Mouse (Mus musculus): ENCODE measurements around the gene Necab3. TPM values are rescaled to one million over a fixed set of nuclear protein-coding genes. Genes with fewer than 3 reads are reported as not detected.

Necab3 gene
- polyA plus RNA-seq, 1 experiment from 2014 or later: 0.10 TPM

DNA sequence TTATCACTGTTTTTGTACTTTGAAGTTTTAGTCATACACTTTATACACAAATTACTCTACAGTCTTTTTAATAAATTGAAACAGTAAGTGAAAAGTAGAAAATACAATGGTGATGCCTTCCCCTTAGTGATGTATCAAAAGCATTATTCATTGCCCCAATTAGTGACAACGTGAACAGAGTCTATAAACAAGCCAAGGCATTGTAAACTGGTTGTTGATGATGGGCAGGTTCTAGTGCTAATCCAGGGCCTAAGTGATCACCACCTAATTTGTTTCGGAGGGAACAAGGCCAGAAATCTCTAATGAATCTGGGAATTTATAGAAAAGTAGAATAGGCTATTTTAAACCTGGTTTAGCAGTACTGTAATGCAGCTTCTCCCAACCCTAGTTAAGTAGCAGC lies 51.6 kb downstream of the Necab3 start:
- H3K27ac ChIP-seq: no peak overlapping the region
- WGBS (ENCODE audit: missing documents): 100% methylated on average over 2 of the region's 2 CpGs
- no peaks in the 10 kb centered on the region for H3K79me2 ChIP-seq (ENCODE audit: inconsistent target)
- no peak overlapping the region for H3K4me3 ChIP-seq (ENCODE audit: inconsistent target)
- peaks cover 29% of the 10 kb centered on the region; the same call in 1 of the 2 replicates for H3K36me3 ChIP-seq (ENCODE audit: inconsistent target)

DNA sequence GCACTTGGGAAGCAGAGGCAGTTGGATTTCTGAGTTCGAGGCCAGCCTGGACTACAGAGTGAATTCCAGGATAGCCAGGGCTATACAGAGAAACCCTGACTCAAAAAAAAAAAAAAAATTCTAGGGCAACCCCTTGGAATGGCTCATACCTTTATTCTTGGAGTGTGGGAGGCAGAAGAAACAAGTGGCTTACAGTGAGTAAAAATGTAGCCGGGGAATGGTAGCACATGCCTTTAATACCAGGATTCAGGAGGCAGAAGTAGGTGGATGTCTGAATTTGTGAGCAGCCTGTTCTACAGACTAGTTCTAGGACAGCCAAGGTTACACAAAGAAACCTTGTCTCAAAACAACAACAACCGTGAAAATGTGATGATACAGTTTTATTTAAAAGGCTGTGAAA lies 57.9 kb downstream of the Necab3 start:
- 97% methylated on average over 3 of the region's 3 CpGs for WGBS (ENCODE audit: missing documents)
- H3K36me3 ChIP-seq (ENCODE audit: inconsistent target): peaks cover 6% of the 10 kb centered on the region; the same call in 1 of the 2 replicates
- H3K79me2 ChIP-seq (ENCODE audit: inconsistent target): peaks cover 8% of the 10 kb centered on the region; the same call in 1 of the 2 replicates
- H3K27ac ChIP-seq: no peak overlapping the region
- no peak overlapping the region for H3K4me3 ChIP-seq (ENCODE audit: inconsistent target)

DNA sequence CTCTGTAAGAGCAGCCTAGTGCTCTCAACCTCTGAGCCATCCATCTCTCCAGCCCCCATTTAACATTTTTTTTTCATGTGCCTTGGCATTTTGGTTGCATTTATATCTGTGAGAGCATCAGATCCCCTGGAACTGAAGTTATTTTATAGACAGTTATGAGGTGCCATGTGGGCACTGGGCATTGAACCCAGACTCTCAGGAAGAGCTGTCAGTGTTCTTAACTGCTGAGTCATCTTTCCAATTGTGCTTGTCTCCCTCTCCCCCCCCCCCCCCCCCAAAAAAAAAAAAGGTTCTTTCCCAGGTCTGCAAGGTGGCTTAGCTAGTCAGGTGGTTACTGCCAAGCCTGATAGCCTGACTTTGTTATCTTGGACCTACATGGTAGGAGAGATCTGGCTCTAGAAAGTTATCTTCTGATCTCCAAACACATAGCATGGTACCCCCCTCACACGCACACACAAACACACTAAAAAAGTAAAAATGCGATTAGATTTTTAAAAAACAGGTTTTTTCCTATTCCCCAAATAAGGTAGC lies 58.9 kb downstream of the Necab3 start:
- Histone ChIP-seq H3K36me3 (ENCODE audit: inconsistent target) (0 out of 2 replicates have a peak, but pooled peaks cover under 1% of the 10 kb centered on the region), H3K27ac (no peak overlapping the region), H3K4me3 (ENCODE audit: inconsistent target) (no peak overlapping the region), H3K79me2 (ENCODE audit: inconsistent target) (peaks cover 13% of the 10 kb centered on the region; the same call in 1 of the 2 replicates)
- WGBS (ENCODE audit: missing documents): 86% methylated on average over 2 of the region's 2 CpGs

DNA sequence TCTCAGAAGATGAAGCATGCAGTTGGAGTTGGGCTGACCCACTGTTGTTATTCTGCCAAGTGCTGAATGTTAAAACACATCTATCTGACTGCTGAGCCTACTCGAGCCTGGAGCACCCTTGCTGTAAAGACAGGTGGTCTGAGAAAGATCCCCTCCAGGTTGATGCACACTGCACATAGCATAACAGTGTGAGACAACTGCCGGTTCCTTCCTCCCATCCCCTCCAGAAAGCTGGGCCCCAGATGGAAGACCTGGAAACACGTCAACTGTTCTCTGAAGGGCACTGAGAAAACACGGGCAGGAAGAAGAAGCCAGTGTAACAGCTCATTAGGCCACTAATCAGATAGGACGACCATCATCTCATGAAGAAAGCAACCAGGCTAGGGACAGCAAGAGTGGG lies 60.1 kb downstream of the Necab3 start:
- Histone ChIP-seq H3K27ac (no peak overlapping the region), H3K36me3 (ENCODE audit: inconsistent target) (no peaks in the 10 kb centered on the region), H3K79me2 (ENCODE audit: inconsistent target) (peaks cover 15% of the 10 kb centered on the region; the same call in 1 of the 2 replicates), H3K4me3 (ENCODE audit: inconsistent target) (no peak overlapping the region)
- WGBS (ENCODE audit: missing documents): 86% methylated on average over 5 of the region's 5 CpGs

DNA sequence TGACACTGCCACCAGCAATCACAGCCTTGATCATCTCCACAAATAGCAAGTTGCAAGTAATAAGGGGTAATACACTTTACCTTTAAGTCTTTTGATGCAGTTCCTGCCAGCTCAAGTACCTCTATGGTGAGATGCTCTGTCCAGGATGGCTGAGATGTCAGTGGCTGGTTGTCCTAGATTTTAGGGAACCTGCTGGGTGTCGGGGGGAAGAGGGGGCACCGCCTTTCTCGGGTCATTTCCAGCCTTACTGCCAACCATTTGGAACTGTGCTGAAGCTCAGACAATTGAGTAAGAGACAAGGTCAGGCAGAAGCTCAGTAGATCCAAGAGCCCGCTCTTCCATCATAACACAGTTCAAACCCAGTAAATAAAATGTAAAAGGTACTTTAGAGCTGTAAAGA lies 63.7 kb downstream of the Necab3 start:
- Histone ChIP-seq H3K4me3 (ENCODE audit: inconsistent target) (no peak overlapping the region), H3K79me2 (ENCODE audit: inconsistent target) (peaks cover 32% of the 10 kb centered on the region; the same call in 1 of the 2 replicates), H3K36me3 (ENCODE audit: inconsistent target) (no peaks in the 10 kb centered on the region), H3K27ac (no peak overlapping the region)
- 90% methylated on average over 4 of the region's 4 CpGs for whole genome bisulfite sequencing (ENCODE audit: missing documents)

Other genes starting within 250 kb of the Necab3 start
- 4.0 to 6.2 TPM (median 5.3 TPM) in 3 replicates for gene Cdk5rap1, start 185.9 kb downstream of the Necab3 start, polyA plus RNA-seq (2018)
- gene Snta1, start 150.8 kb downstream of the Necab3 start, polyA plus RNA-seq (2018): 2.9 to 11.4 TPM (median 6.1 TPM) in 3 replicates
- gene Cbfa2t2, start 122.4 kb downstream of the Necab3 start, polyA plus RNA-seq (2018): 8.0 to 9.7 TPM (median 9.0 TPM) in 3 replicates
- 1.3 to 7.5 TPM (median 3.9 TPM) in 3 replicates for gene 1700003F12Rik, start 11.8 kb downstream of the Necab3 start, polyA plus RNA-seq (2018)
- gene Actl10, start 7.1 kb downstream of the Necab3 start, polyA plus RNA-seq (2018): not detected in 3 replicates
- gene E2f1, start 11.0 kb upstream of the Necab3 start, polyA plus RNA-seq (2018): 14.1 to 33.2 TPM (median 21.6 TPM) in 3 replicates
- 9.5 to 12.3 TPM (median 11.9 TPM) in 3 replicates for gene Pxmp4, start 44.8 kb upstream of the Necab3 start, polyA plus RNA-seq (2018)
- gene Zfp341, start 54.4 kb upstream of the Necab3 start, polyA plus RNA-seq (2018): 1.6 to 1.9 TPM (median 1.8 TPM) in 3 replicates
- not detected in 3 replicates for gene 4930519P11Rik, start 54.5 kb upstream of the Necab3 start, polyA plus RNA-seq (2018)
- gene Chmp4b, start 92.8 kb upstream of the Necab3 start, polyA plus RNA-seq (2018): 337 to 461 TPM (median 343 TPM) in 3 replicates
- gene Gm14214, start 211.1 kb upstream of the Necab3 start, polyA plus RNA-seq (2018): not detected in 3 replicates
- 115 to 167 TPM (median 115 TPM) in 3 replicates for gene Raly, start 232.2 kb upstream of the Necab3 start, polyA plus RNA-seq (2018)
- not detected in 3 replicates for gene a, start 232.5 kb upstream of the Necab3 start, polyA plus RNA-seq (2018)